Mouse (Mus musculus): Measurements from ENCODE around the gene Ildr1. TPM values are rescaled to one million over a fixed set of nuclear protein-coding genes. Genes with fewer than 3 reads are reported as not detected.

Ildr1 gene
- polyA plus RNA-seq, 1 experiment from 2014 or later, result 4.6 TPM

DNA sequence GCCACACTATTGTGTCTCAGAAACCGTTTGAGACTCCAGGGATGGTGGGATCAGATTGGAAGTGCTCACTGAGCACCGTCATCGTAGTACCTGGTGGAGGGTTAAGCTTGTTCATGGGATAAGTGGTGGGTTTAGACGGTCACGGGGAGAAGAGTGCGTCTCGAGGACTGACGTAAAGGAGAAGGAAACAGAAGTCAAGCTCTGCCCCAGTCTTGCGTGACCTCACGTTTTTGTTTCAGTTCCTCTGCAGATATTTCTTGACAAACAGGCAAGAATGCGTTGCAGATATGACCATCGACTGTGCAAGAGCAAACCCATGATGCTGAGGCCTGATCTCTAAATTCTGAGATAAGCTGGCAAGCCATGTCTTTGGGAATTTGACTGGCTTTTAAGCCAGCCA, 18.0 kb downstream of the Ildr1 start:
- Histone ChIP-seq H3K27me3 (ENCODE audit: control insufficient read depth, insufficient read depth, low read length) (no peaks in the 10 kb centered on the region), H3K4me3 (ENCODE audit: low read length) (no peak overlapping the region), H3K27ac (ENCODE audit: low read depth, low read length) (no peak overlapping the region), H3K4me2 (replicated peaks; ENCODE audit: low read depth, low read length) (no peak overlapping the region), H3K4me1 (ENCODE audit: control insufficient read depth, insufficient read depth, low read length) (no peaks in the 10 kb centered on the region), H3K36me3 (ENCODE audit: control insufficient read depth, insufficient read depth, low read length) (no peaks in the 10 kb centered on the region), H3K9me3 (ENCODE audit: control insufficient read depth, low read length) (no peaks in the 10 kb centered on the region), H3K9ac (ENCODE audit: low read depth, low read length) (no peak overlapping the region)
- WGBS, result 88% methylated on average over 12 of the region's 12 CpGs
- no peak for ATAC-seq (ENCODE audit: low FRiP score, low TSS enrichment)

GRCm38 (mm10) chr16:36717481-36717880, 23.7 kb downstream of the Ildr1 start:
- Histone ChIP-seq H3K9me3 (ENCODE audit: control insufficient read depth, low read length) (no peaks in the 10 kb centered on the region), H3K4me1 (ENCODE audit: control insufficient read depth, insufficient read depth, low read length) (no peaks in the 10 kb centered on the region), H3K36me3 (ENCODE audit: control insufficient read depth, insufficient read depth, low read length) (no peaks in the 10 kb centered on the region), H3K9ac (ENCODE audit: low read depth, low read length) (no peak overlapping the region), H3K27ac (ENCODE audit: low read depth, low read length) (no peak overlapping the region), H3K4me3 (ENCODE audit: low read length) (no peak overlapping the region), H3K4me2 (replicated peaks; ENCODE audit: low read depth, low read length) (no peak overlapping the region), H3K27me3 (ENCODE audit: control insufficient read depth, insufficient read depth, low read length) (no peaks in the 10 kb centered on the region)
- ATAC-seq (ENCODE audit: low FRiP score, low TSS enrichment), result no peak
- 89% methylated on average over 4 of the region's 4 CpGs for WGBS

GRCm38 (mm10) chr16:36718637-36719036, 24.9 kb downstream of the Ildr1 start:
- Histone ChIP-seq H3K4me2 (replicated peaks; ENCODE audit: low read depth, low read length) (no peak overlapping the region), H3K9ac (ENCODE audit: low read depth, low read length) (no peak overlapping the region), H3K4me1 (ENCODE audit: control insufficient read depth, insufficient read depth, low read length) (no peaks in the 10 kb centered on the region), H3K4me3 (ENCODE audit: low read length) (no peak overlapping the region), H3K27me3 (ENCODE audit: control insufficient read depth, insufficient read depth, low read length) (no peaks in the 10 kb centered on the region), H3K36me3 (ENCODE audit: control insufficient read depth, insufficient read depth, low read length) (no peaks in the 10 kb centered on the region), H3K27ac (ENCODE audit: low read depth, low read length) (no peak overlapping the region), H3K9me3 (ENCODE audit: control insufficient read depth, low read length) (no peaks in the 10 kb centered on the region)
- no peak for ATAC-seq (ENCODE audit: low FRiP score, low TSS enrichment)

GRCm38 (mm10) chr16:36720194-36721055, 26.6 kb downstream of the Ildr1 start:
- H3K9me3 ChIP-seq (ENCODE audit: control insufficient read depth, low read length), result no peaks in the 10 kb centered on the region
- H3K4me1 ChIP-seq (ENCODE audit: control insufficient read depth, insufficient read depth, low read length), result no peaks in the 10 kb centered on the region
- no peaks in the 10 kb centered on the region for H3K27me3 ChIP-seq (ENCODE audit: control insufficient read depth, insufficient read depth, low read length)
- no peak overlapping the region for H3K4me3 ChIP-seq (ENCODE audit: low read length)
- no peaks in the 10 kb centered on the region for H3K36me3 ChIP-seq (ENCODE audit: control insufficient read depth, insufficient read depth, low read length)
- no peak for ATAC-seq (ENCODE audit: low FRiP score, low TSS enrichment)
- no peak overlapping the region for H3K9ac ChIP-seq (ENCODE audit: low read depth, low read length)
- 66% methylated on average over 13 of the region's 13 CpGs for WGBS
- no peak overlapping the region for H3K4me2 ChIP-seq (replicated peaks; ENCODE audit: low read depth, low read length)
- no peak overlapping the region for H3K27ac ChIP-seq (ENCODE audit: low read depth, low read length)

GRCm38 (mm10) chr16:36722739-36723138, 29.0 kb downstream of the Ildr1 start:
- no peaks in the 10 kb centered on the region for H3K36me3 ChIP-seq (ENCODE audit: control insufficient read depth, insufficient read depth, low read length)
- no peak overlapping the region for H3K9ac ChIP-seq (ENCODE audit: low read depth, low read length)
- no peaks in the 10 kb centered on the region for H3K27me3 ChIP-seq (ENCODE audit: control insufficient read depth, insufficient read depth, low read length)
- peak; percentile 20; the same call in 1 of the 2 replicates for ATAC-seq (ENCODE audit: low FRiP score, low TSS enrichment)
- H3K27ac ChIP-seq (ENCODE audit: low read depth, low read length), result no peak overlapping the region
- H3K4me1 ChIP-seq (ENCODE audit: control insufficient read depth, insufficient read depth, low read length), result no peaks in the 10 kb centered on the region
- H3K4me3 ChIP-seq (ENCODE audit: low read length), result no peak overlapping the region
- 29% methylated on average over 4 of the region's 4 CpGs for WGBS
- no peaks in the 10 kb centered on the region for H3K9me3 ChIP-seq (ENCODE audit: control insufficient read depth, low read length)
- H3K4me2 ChIP-seq (replicated peaks; ENCODE audit: low read depth, low read length), result no peak overlapping the region

GRCm38 (mm10) chr16:36723880-36724443, 30.2 kb downstream of the Ildr1 start:
- H3K4me2 ChIP-seq (replicated peaks; ENCODE audit: low read depth, low read length), result no peak overlapping the region
- no peak overlapping the region for H3K9ac ChIP-seq (ENCODE audit: low read depth, low read length)
- H3K9me3 ChIP-seq (ENCODE audit: control insufficient read depth, low read length), result no peaks in the 10 kb centered on the region
- no peaks in the 10 kb centered on the region for H3K4me1 ChIP-seq (ENCODE audit: control insufficient read depth, insufficient read depth, low read length)
- WGBS, result 41% methylated on average over 3 of the region's 3 CpGs
- H3K4me3 ChIP-seq (ENCODE audit: low read length), result no peak overlapping the region
- H3K27ac ChIP-seq (ENCODE audit: low read depth, low read length), result no peak overlapping the region
- no peaks in the 10 kb centered on the region for H3K27me3 ChIP-seq (ENCODE audit: control insufficient read depth, insufficient read depth, low read length)
- H3K36me3 ChIP-seq (ENCODE audit: control insufficient read depth, insufficient read depth, low read length), result no peaks in the 10 kb centered on the region
- no peak for ATAC-seq (ENCODE audit: low FRiP score, low TSS enrichment)

GRCm38 (mm10) chr16:36728959-36729358, 35.2 kb downstream of the Ildr1 start:
- H3K9ac ChIP-seq (ENCODE audit: low read depth, low read length), result no peak overlapping the region
- no peaks in the 10 kb centered on the region for H3K36me3 ChIP-seq (ENCODE audit: control insufficient read depth, insufficient read depth, low read length)
- WGBS, result 83% methylated on average over 2 of the region's 2 CpGs
- H3K9me3 ChIP-seq (ENCODE audit: control insufficient read depth, low read length), result no peaks in the 10 kb centered on the region
- no peaks in the 10 kb centered on the region for H3K27me3 ChIP-seq (ENCODE audit: control insufficient read depth, insufficient read depth, low read length)
- no peak for ATAC-seq (ENCODE audit: low FRiP score, low TSS enrichment)
- H3K27ac ChIP-seq (ENCODE audit: low read depth, low read length), result no peak overlapping the region
- no peaks in the 10 kb centered on the region for H3K4me1 ChIP-seq (ENCODE audit: control insufficient read depth, insufficient read depth, low read length)
- no peak overlapping the region for H3K4me2 ChIP-seq (replicated peaks; ENCODE audit: low read depth, low read length)
- no peak overlapping the region for H3K4me3 ChIP-seq (ENCODE audit: low read length)

- no peak overlapping the region for H3K4me3 ChIP-seq (ENCODE audit: low read length)
- no peaks in the 10 kb centered on the region for H3K4me1 ChIP-seq (ENCODE audit: control insufficient read depth, insufficient read depth, low read length)
- H3K9me3 ChIP-seq (ENCODE audit: control insufficient read depth, low read length), result no peaks in the 10 kb centered on the region
Measured at GRCm38 (mm10) chr16:36732572-36732971, 38.8 kb downstream of the Ildr1 start.

DNA sequence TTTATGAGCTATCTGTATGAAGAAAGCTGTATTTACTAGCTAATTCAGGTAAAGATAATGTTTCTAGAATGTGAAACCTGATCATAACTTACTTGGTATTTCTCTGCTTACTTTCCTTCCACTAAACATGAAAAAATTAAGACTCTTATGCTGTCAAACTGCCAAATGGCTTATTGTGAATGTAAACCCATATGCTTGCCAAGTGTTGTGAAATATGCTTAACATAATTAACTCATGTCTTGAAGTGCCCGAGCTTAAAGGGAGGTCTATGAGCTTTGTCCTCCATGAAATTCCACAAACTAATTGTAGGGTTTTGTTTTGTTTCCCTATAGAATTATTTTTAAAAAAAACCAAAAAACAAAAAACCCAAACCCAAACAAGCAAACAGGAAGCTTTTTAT, 40.0 kb downstream of the Ildr1 start:
- Histone ChIP-seq H3K27ac (ENCODE audit: low read depth, low read length) (no peak overlapping the region), H3K36me3 (ENCODE audit: control insufficient read depth, insufficient read depth, low read length) (no peaks in the 10 kb centered on the region), H3K9me3 (ENCODE audit: control insufficient read depth, low read length) (no peaks in the 10 kb centered on the region), H3K27me3 (ENCODE audit: control insufficient read depth, insufficient read depth, low read length) (no peaks in the 10 kb centered on the region), H3K9ac (ENCODE audit: low read depth, low read length) (no peak overlapping the region), H3K4me1 (ENCODE audit: control insufficient read depth, insufficient read depth, low read length) (no peaks in the 10 kb centered on the region), H3K4me2 (replicated peaks; ENCODE audit: low read depth, low read length) (no peak overlapping the region), H3K4me3 (ENCODE audit: low read length) (no peak overlapping the region)
- no peak for ATAC-seq (ENCODE audit: low FRiP score, low TSS enrichment)
- 73% methylated on average over 1 of the region's 1 CpGs for WGBS

More at GRCm38 (mm10) chr16:36732572-36732971, 38.8 kb downstream of the Ildr1 start:
- no peaks in the 10 kb centered on the region for H3K36me3 ChIP-seq (ENCODE audit: control insufficient read depth, insufficient read depth, low read length)
- no peaks in the 10 kb centered on the region for H3K27me3 ChIP-seq (ENCODE audit: control insufficient read depth, insufficient read depth, low read length)
- ATAC-seq (ENCODE audit: low FRiP score, low TSS enrichment), result no peak
- no peak overlapping the region for H3K4me2 ChIP-seq (replicated peaks; ENCODE audit: low read depth, low read length)
- H3K27ac ChIP-seq (ENCODE audit: low read depth, low read length), result no peak overlapping the region
- no peak overlapping the region for H3K9ac ChIP-seq (ENCODE audit: low read depth, low read length)
